Mouse (Mus musculus): Measurements from ENCODE around the gene Olfr1186. TPM values are rescaled to one million over a fixed set of nuclear protein-coding genes. Genes with fewer than 3 reads are reported as not detected.
"Not testable (repeated sequence)": the region's sequence is repeated elsewhere in the genome, so short reads cannot be mapped to it uniquely, and the experiment has no call there.

Gene Olfr1186
- not detected in 2 replicates for polyA plus RNA-seq (2011; ENCODE audit: insufficient read depth, insufficient read length, low replicate concordance, missing spikeins)

DNA sequence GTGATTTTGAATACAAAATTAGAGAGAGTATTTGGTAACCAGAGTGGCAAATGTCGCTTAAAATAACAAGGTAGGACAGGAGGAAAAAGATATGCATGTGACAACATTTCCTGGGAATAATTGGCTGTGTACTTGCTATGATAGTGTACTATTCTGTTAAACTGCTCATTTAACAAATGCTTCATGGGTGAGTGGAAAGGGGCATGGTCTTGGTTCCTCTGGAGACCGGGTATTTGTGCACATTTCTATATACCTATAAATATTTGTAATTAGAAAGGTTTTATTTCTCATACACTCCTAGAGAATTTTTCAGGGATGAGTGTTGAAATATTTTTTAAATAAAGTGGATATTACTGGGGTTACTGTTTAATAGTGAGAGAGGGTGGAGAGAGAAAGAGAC, at the start of gene Olfr1186:
Gene Olfr1186 (plus strand): TSS at position 301 of the 400 bp plus-strand sequence.
- Histone ChIP-seq H3K4me3 (replicated peaks; ENCODE audit: control insufficient read depth, low read depth, low read length) (no peak within 1 kb of the TSS), H3K27ac (ENCODE audit: control insufficient read depth, insufficient read depth, low read depth, low read length, poor library complexity) (no peak within 1 kb of the TSS), H3K4me1 (ENCODE audit: control insufficient read depth, insufficient read depth, low read length) (no peaks in the 10 kb centered on the region)
- TF ChIP-seq POLR2A (IDR thresholded peaks at IDR 0.05; ENCODE audit: borderline replicate concordance, control insufficient read depth, low read depth, low read length): no peak
- no peak for TF ChIP-seq CTCF (IDR thresholded peaks at IDR 0.05; ENCODE audit: control insufficient read depth, insufficient read depth, low read length)
- WGBS: 74% methylated on average over 2 of the region's 2 CpGs

DNA sequence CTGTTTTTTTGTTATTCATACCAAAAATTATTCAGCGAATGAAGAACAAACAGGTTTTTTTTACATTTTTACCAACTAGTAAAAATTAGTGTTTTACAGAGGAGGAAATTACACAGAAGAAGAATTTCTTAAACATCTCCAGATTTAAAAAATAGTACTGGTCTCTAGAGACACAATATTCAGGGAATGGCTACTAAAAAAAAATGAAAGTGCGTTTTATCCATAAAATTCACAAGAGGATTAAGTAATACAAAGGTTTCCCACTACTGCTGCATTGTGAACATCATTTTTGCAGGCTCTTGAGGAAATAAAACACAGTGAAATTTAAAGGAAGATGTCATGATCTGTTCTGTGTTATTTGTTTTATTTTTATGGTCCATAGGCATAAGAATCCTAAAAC, 35.1 kb upstream of the Olfr1186 start, which contains the start of gene Olfr1184:
Gene Olfr1184 (plus strand): TSS at position 301 of the 400 bp plus-strand sequence.
- TF ChIP-seq POLR2A (IDR thresholded peaks at IDR 0.05; ENCODE audit: borderline replicate concordance, control insufficient read depth, low read depth, low read length) (no peak), CTCF (IDR thresholded peaks at IDR 0.05; ENCODE audit: control insufficient read depth, insufficient read depth, low read length) (no peak)
- no peak within 1 kb of the TSS for H3K27ac ChIP-seq (ENCODE audit: control insufficient read depth, insufficient read depth, low read depth, low read length, poor library complexity)
- no peak within 1 kb of the TSS for H3K4me3 ChIP-seq (replicated peaks; ENCODE audit: control insufficient read depth, low read depth, low read length)
- H3K4me1 ChIP-seq (ENCODE audit: control insufficient read depth, insufficient read depth, low read length): no peaks in the 10 kb centered on the region
- WGBS: 80% methylated on average over 2 of the region's 2 CpGs

DNA sequence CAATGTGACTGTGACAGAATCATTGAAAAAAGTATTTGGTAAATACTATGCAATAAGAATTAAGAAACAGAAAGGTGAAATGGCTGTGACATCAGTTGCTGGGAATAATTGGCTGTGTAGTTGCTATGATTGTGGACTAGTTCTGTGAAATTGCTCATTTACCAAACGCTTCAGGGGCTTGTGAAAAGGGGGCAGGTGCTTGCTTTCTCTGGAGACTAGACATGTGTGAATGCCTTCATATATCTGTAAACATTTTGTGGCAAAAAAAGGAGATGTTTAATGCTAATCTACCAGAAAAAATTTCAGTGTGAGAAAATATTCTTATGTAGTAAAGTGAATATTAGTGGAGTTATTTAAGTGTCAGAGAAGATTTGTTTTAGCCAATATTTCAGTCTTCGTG, 25.3 kb upstream of the Olfr1186 start, which contains the start of gene Olfr1185-ps1:
Gene Olfr1185-ps1 (plus strand): TSS at position 301 of the 400 bp plus-strand sequence.
- H3K4me1 ChIP-seq (ENCODE audit: control insufficient read depth, insufficient read depth, low read length): no peaks in the 10 kb centered on the region
- no peak within 1 kb of the TSS for H3K4me3 ChIP-seq (replicated peaks; ENCODE audit: control insufficient read depth, low read depth, low read length)
- WGBS: 56% methylated on average over 2 of the region's 2 CpGs
- no peak within 1 kb of the TSS for H3K27ac ChIP-seq (ENCODE audit: control insufficient read depth, insufficient read depth, low read depth, low read length, poor library complexity)
- TF ChIP-seq CTCF (IDR thresholded peaks at IDR 0.05; ENCODE audit: control insufficient read depth, insufficient read depth, low read length) (no peak), POLR2A (IDR thresholded peaks at IDR 0.05; ENCODE audit: borderline replicate concordance, control insufficient read depth, low read depth, low read length) (no peak)

DNA sequence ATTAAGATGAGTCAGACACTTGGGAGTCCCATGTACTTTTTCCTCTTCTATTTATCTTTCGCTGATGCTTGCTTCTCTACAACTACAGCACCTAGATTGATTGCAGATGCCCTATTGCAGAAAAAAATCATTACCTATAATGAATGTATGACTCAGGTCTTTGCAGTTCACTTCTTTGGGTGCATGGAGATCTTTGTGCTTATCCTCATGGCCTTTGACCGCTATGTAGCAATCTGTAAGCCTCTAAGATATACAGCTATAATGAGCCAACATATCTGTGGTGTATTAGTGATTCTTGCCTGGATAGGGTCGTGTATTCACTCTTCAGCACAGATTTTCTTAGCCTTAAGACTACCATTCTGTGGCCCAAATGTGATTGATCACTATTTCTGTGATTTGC, 7.4 kb downstream of the Olfr1186 start:
- WGBS: 51% methylated on average over 3 of the region's 3 CpGs
- no peaks in the 10 kb centered on the region for H3K4me1 ChIP-seq (ENCODE audit: control insufficient read depth, insufficient read depth, low read length)
- no peak overlapping the region for H3K4me3 ChIP-seq (replicated peaks; ENCODE audit: control insufficient read depth, low read depth, low read length)
- no peak overlapping the region for H3K27ac ChIP-seq (ENCODE audit: control insufficient read depth, insufficient read depth, low read depth, low read length, poor library complexity)
- TF ChIP-seq POLR2A (IDR thresholded peaks at IDR 0.05; ENCODE audit: borderline replicate concordance, control insufficient read depth, low read depth, low read length) (no peak), CTCF (IDR thresholded peaks at IDR 0.05; ENCODE audit: control insufficient read depth, insufficient read depth, low read length) (no peak)

DNA sequence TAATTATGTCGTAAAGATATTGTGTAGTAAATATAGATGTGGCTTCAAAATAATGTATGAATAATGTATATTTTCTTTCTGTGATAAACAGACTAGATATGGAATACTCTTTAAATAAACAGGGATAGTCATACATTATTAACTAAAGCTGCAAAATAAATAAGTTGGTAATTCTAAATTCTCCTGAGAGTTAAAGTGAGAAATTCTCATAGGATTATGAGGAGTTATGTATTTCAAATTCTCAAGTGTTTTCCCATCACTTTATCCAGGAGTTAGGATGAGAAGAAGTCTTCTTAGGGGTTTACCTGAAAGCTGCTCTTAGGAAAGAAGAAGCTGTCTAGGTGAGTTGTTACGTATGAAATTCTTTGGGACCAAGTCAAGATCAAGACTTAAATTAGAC, 38.3 kb downstream of the Olfr1186 start, which contains the start of gene Olfr1188:
Gene Olfr1188 (plus strand): TSS at position 301 of the 400 bp plus-strand sequence.
- no peak within 1 kb of the TSS for H3K4me3 ChIP-seq (replicated peaks; ENCODE audit: control insufficient read depth, low read depth, low read length)
- no peak for TF ChIP-seq POLR2A (IDR thresholded peaks at IDR 0.05; ENCODE audit: borderline replicate concordance, control insufficient read depth, low read depth, low read length)
- no peak for TF ChIP-seq CTCF (IDR thresholded peaks at IDR 0.05; ENCODE audit: control insufficient read depth, insufficient read depth, low read length)

DNA sequence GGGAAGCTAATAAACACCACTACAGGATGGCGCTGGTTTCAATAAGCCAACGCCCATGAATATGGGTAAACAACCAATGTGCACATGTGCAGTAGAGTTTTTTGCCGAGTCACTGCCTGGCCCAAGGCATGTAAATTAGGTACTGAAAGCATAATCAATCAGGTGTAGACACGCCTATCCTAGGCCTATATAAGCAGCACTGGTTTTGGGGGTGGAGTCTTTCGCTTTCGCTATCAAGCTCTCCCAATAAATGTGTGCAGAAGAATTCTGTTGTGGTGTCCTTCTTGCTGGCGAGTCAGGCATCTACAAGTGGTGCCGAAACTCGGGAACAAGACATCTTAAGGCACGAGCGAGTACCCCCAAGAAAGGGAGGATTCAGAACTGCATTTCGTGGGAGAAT, 54.3 kb downstream of the Olfr1186 start:
- 78% methylated on average over 12 of the region's 12 CpGs for WGBS
- H3K27ac ChIP-seq (ENCODE audit: control insufficient read depth, insufficient read depth, low read depth, low read length, poor library complexity): not testable (repeated sequence)

More for the DNA sequence above, 38.3 kb downstream of the Olfr1186 start, which contains the start of gene Olfr1188:
- WGBS: 79% methylated on average over 2 of the region's 2 CpGs
- H3K27ac ChIP-seq (ENCODE audit: control insufficient read depth, insufficient read depth, low read depth, low read length, poor library complexity): no peak within 1 kb of the TSS
- no peaks in the 10 kb centered on the region for H3K4me1 ChIP-seq (ENCODE audit: control insufficient read depth, insufficient read depth, low read length)

More for the DNA sequence above, 54.3 kb downstream of the Olfr1186 start:
- not testable (repeated sequence) for H3K4me3 ChIP-seq (replicated peaks; ENCODE audit: control insufficient read depth, low read depth, low read length); H3K4me1 ChIP-seq (ENCODE audit: control insufficient read depth, insufficient read depth, low read length)

Other genes starting within 250 kb of the Olfr1186 start
- not detected in 2 replicates for gene Olfr1173, start 238.7 kb upstream of the Olfr1186 start, polyA plus RNA-seq (2011; ENCODE audit: insufficient read depth, insufficient read length, low replicate concordance, missing spikeins)
- gene Olfr1174-ps, start 203.4 kb upstream of the Olfr1186 start, polyA plus RNA-seq (2011; ENCODE audit: insufficient read depth, insufficient read length, low replicate concordance, missing spikeins): not detected in 2 replicates
- gene Olfr1175-ps, start 191.3 kb upstream of the Olfr1186 start, polyA plus RNA-seq (2011; ENCODE audit: insufficient read depth, insufficient read length, low replicate concordance, missing spikeins): not detected in 2 replicates
- gene Olfr1176, start 181.8 kb upstream of the Olfr1186 start, polyA plus RNA-seq (2011; ENCODE audit: insufficient read depth, insufficient read length, low replicate concordance, missing spikeins): not detected in 2 replicates
- gene Olfr1177-ps, start 172.1 kb upstream of the Olfr1186 start, polyA plus RNA-seq (2011; ENCODE audit: insufficient read depth, insufficient read length, low replicate concordance, missing spikeins): not detected in 2 replicates
- gene Olfr1178, start 131.5 kb upstream of the Olfr1186 start, polyA plus RNA-seq (2011; ENCODE audit: insufficient read depth, insufficient read length, low replicate concordance, missing spikeins): 20.4 and 30.3 TPM in 2 replicates
- gene Olfr1179, start 112.1 kb upstream of the Olfr1186 start, polyA plus RNA-seq (2011; ENCODE audit: insufficient read depth, insufficient read length, low replicate concordance, missing spikeins): not detected in 2 replicates
- gene Olfr1180, start 99.4 kb upstream of the Olfr1186 start, polyA plus RNA-seq (2011; ENCODE audit: insufficient read depth, insufficient read length, low replicate concordance, missing spikeins): not detected in 2 replicates
- not detected in 2 replicates for gene Olfr1181, start 92.4 kb upstream of the Olfr1186 start, polyA plus RNA-seq (2011; ENCODE audit: insufficient read depth, insufficient read length, low replicate concordance, missing spikeins)
- not detected in 2 replicates for gene Gm13757, start 69.4 kb upstream of the Olfr1186 start, polyA plus RNA-seq (2011; ENCODE audit: insufficient read depth, insufficient read length, low replicate concordance, missing spikeins)
- gene Olfr1183, start 63.7 kb upstream of the Olfr1186 start, polyA plus RNA-seq (2011; ENCODE audit: insufficient read depth, insufficient read length, low replicate concordance, missing spikeins): not detected in 2 replicates
- not detected in 2 replicates for gene Olfr1184, start 35.0 kb upstream of the Olfr1186 start, polyA plus RNA-seq (2011; ENCODE audit: insufficient read depth, insufficient read length, low replicate concordance, missing spikeins)
- gene Olfr1185-ps1, start 25.2 kb upstream of the Olfr1186 start, polyA plus RNA-seq (2011; ENCODE audit: insufficient read depth, insufficient read length, low replicate concordance, missing spikeins): not detected in 2 replicates
- gene Olfr1188, start 38.4 kb downstream of the Olfr1186 start, polyA plus RNA-seq (2011; ENCODE audit: insufficient read depth, insufficient read length, low replicate concordance, missing spikeins): not detected in 2 replicates
- not detected in 2 replicates for gene Olfr1189, start 67.9 kb downstream of the Olfr1186 start, polyA plus RNA-seq (2011; ENCODE audit: insufficient read depth, insufficient read length, low replicate concordance, missing spikeins)
- gene Olfr1191-ps1, start 122.0 kb downstream of the Olfr1186 start, polyA plus RNA-seq (2011; ENCODE audit: insufficient read depth, insufficient read length, low replicate concordance, missing spikeins): 0.16 and 1.7 TPM in 2 replicates
- 0.29 TPM in 1 of 2 replicates, not detected in the other for gene Olfr1192-ps1, start 130.0 kb downstream of the Olfr1186 start, polyA plus RNA-seq (2011; ENCODE audit: insufficient read depth, insufficient read length, low replicate concordance, missing spikeins)
- not detected in 2 replicates for gene Olfr1193, start 157.1 kb downstream of the Olfr1186 start, polyA plus RNA-seq (2011; ENCODE audit: insufficient read depth, insufficient read length, low replicate concordance, missing spikeins)
- gene Olfr1195, start 170.6 kb downstream of the Olfr1186 start, polyA plus RNA-seq (2011; ENCODE audit: insufficient read depth, insufficient read length, low replicate concordance, missing spikeins): not detected in 2 replicates
- not detected in 2 replicates for gene Olfr1196, start 186.0 kb downstream of the Olfr1186 start, polyA plus RNA-seq (2011; ENCODE audit: insufficient read depth, insufficient read length, low replicate concordance, missing spikeins)
- gene Olfr1197, start 213.8 kb downstream of the Olfr1186 start, polyA plus RNA-seq (2011; ENCODE audit: insufficient read depth, insufficient read length, low replicate concordance, missing spikeins): not detected in 2 replicates
- gene Olfr1198, start 232.8 kb downstream of the Olfr1186 start, polyA plus RNA-seq (2011; ENCODE audit: insufficient read depth, insufficient read length, low replicate concordance, missing spikeins): 0.87 TPM in 1 of 2 replicates, not detected in the other
- gene Olfr1199, start 241.9 kb downstream of the Olfr1186 start, polyA plus RNA-seq (2011; ENCODE audit: insufficient read depth, insufficient read length, low replicate concordance, missing spikeins): 0.63 TPM in 1 of 2 replicates, not detected in the other